Mouse (Mus musculus) limb, embryonic 14.5 days (tissue): ENCODE results near the gene Ovol2. TPM values are rescaled to one million over a fixed set of nuclear protein-coding genes. Genes with fewer than 3 reads are reported as not detected.

Experiments
- ATAC-seq: fragments of 200-750 bp; cut with Nextera tagmentation; 2 replicates; pipeline ENCODE4 v1.8.0; 2017; ENCODE audit warnings: low read depth, moderate number of reproducible peaks, moderate TSS enrichment; ENCODE audit not compliant: low FRiP score
- DNase-seq: peaks from one replicate; pipeline ENCODE4 v3.0.0-alpha.2; 2015; ENCODE audit warnings: low spot score
- H3K27ac ChIP-seq: fragments of 300-500 bp; sonication (generic); replicated peaks from 2 replicates; pipeline ENCODE4 v1.5.1; 2014; ENCODE audit warnings: low read depth, mild to moderate bottlenecking, low read length, moderate library complexity, mixed read lengths
- H3K27me3 ChIP-seq: fragments of 300-500 bp; sonication (generic); 2 replicates; pipeline ENCODE4 v1.6.1; 2014; ENCODE audit warnings: low read length, mixed read lengths; ENCODE audit not compliant: control insufficient read depth, insufficient read depth
- H3K36me3 ChIP-seq: fragments of 300-500 bp; sonication (generic); 2 replicates; pipeline ENCODE4 v1.6.1; 2014; ENCODE audit warnings: mild to moderate bottlenecking, low read length, moderate library complexity, mixed read lengths; ENCODE audit not compliant: control insufficient read depth, insufficient read depth
- H3K4me1 ChIP-seq: fragments of 300-500 bp; sonication (generic); 2 replicates; pipeline ENCODE4 v1.6.1; 2014; ENCODE audit warnings: antibody characterized with exemption, low read length, mixed read lengths; ENCODE audit not compliant: control insufficient read depth, insufficient read depth
- H3K4me2 ChIP-seq: fragments of 300-500 bp; sonication (generic); replicated peaks from 2 replicates; pipeline ENCODE4 v1.6.1; 2014; ENCODE audit warnings: low read depth, mild to moderate bottlenecking, low read length, moderate library complexity; ENCODE audit not compliant: severe bottlenecking
- H3K4me3 ChIP-seq: fragments of 300-500 bp; sonication (generic); replicated peaks from 2 replicates; pipeline ENCODE4 v1.5.1; 2014; ENCODE audit warnings: low read length
- H3K9ac ChIP-seq: fragments of 300-500 bp; sonication (generic); 2 replicates; pipeline ENCODE4 v1.6.1; 2014; ENCODE audit warnings: mild to moderate bottlenecking, low read depth, low read length, moderate library complexity; ENCODE audit not compliant: severe bottlenecking
- H3K9me3 ChIP-seq: fragments of 300-500 bp; sonication (generic); 2 replicates; pipeline ENCODE4 v1.6.1; 2016; ENCODE audit warnings: low read length; ENCODE audit not compliant: control insufficient read depth
- POLR2A ChIP-seq: fragments of 200-500 bp; IDR thresholded peaks from 2 replicates; pipeline ENCODE4 v1.8.0; 2012; ENCODE audit warnings: inconsistent platforms, mild to moderate bottlenecking, moderate library complexity, borderline replicate concordance; ENCODE audit not compliant: insufficient read depth, insufficient read length; ENCODE audit errors: extremely low read depth
- WGBS: fragments of 180-500 bp; shearing (Covaris S2); extraction: QIAGEN DNeasy Blood & Tissue Kit; methylation state at CpG from one replicate; pipeline ENCODE4 v1.1.7; 2014; 5-methylcytosine and 5-hydroxymethylcytosine counted together
- polyA plus RNA-seq, 2 experiments: library from polyadenylated mRNA; depleted of rRNA in 1 of 2; stranded (reverse) in 1 of 2; unstranded in 1 of 2; fragments of >200 nt; fragmentation: Nextera tagmentation in 1 of 2; extraction: Ambion mirVana in 1 of 2; gene quantifications; 2 replicates each; pipeline versions ENCODE4 v1.2.1 to v1.2.3; 2012 to 2014

The Ovol2 gene
- polyA plus RNA-seq, 2 experiments = 1.8 to 2.9 TPM

DNA sequence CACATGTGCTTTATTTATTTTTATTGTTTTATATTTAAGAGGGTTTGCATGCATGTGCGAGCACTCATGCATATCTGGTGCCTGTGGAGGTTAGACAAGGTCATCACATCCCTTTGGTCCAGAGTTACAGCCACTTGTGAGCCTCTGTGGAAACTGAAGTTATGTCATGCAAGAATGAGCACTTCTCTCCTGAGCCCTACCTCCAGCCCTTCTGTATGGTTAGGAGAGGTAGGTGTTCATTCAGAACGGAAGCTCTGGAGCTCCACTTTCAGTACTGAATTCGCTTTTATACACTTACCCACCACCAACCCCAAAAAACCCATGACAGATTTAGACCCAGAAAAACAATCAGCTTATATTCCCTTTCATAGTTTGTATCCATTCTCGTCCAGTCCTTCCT is 39.6 kb upstream of the Ovol2 start:
- Histone ChIP-seq H3K4me2 (no peak overlapping the region), H3K4me3 (no peak overlapping the region), H3K27ac (no peak overlapping the region), H3K27me3 (no peaks in the 10 kb centered on the region), H3K9ac (no peak overlapping the region), H3K36me3 (peaks cover 45% of the 10 kb centered on the region), H3K9me3 (no peaks in the 10 kb centered on the region), H3K4me1 (0 out of 2 replicates have a peak, but pooled peaks cover 3% of the 10 kb centered on the region)
- TF ChIP-seq POLR2A = no peak
- DNase-seq (no peak), ATAC-seq (no peak)
- 82% methylated on average over 4 of the region's 4 CpGs for WGBS

- ATAC-seq (no peak), DNase-seq (no peak)
- Histone ChIP-seq H3K4me2 (peak overlapping the region; percentile 49), H3K4me3 (peak overlapping the region; percentile 73), H3K27ac (peak overlapping the region; percentile 88), H3K4me1 (0 out of 2 replicates have a peak, but pooled peaks cover 3% of the 10 kb centered on the region), H3K9ac (peak overlapping the region; percentile 88), H3K27me3 (no peaks in the 10 kb centered on the region), H3K36me3 (peaks cover 26% of the 10 kb centered on the region), H3K9me3 (no peaks in the 10 kb centered on the region)
- WGBS = 2% methylated on average over 12 of the region's 12 CpGs
- no peak for TF ChIP-seq POLR2A
Measured at GRCm38 (mm10) chr2:144369511-144369910, 37.6 kb upstream of the Ovol2 start.

DNA sequence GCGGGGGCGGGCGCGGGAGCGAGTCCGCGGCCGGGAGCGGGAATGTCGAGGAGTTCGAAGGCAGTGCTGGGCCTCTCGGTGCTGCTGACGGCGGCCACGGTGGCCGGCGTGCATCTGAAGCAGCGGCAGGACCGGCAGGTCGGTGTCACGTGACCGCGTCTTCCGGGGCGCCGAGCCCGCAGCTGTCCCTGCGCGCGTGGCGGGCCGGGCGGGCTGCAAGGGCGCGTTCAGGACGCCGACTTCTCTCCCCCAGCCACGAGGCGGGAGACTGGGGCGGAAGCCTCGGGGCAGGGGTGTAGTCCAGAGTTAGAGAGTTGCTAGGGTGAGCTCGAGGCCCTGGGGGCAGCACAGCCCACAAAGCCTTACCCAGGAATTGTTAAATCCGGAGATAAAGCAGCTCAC is 37.1 kb upstream of the Ovol2 start:
- H3K9me3 ChIP-seq = no peaks in the 10 kb centered on the region
- H3K4me3 ChIP-seq = peak overlapping the region; percentile 73
- ATAC-seq (peak; percentile 88), DNase-seq (peak; percentile 59)
- H3K27me3 ChIP-seq = no peaks in the 10 kb centered on the region
- H3K27ac ChIP-seq = peak overlapping the region; percentile 88
- under 1% methylated on average over 23 of the region's 43 CpGs for WGBS
- H3K36me3 ChIP-seq = peaks cover 21% of the 10 kb centered on the region
- 0 out of 2 replicates have a peak, but pooled peaks cover 3% of the 10 kb centered on the region for H3K4me1 ChIP-seq
- H3K4me2 ChIP-seq = peak overlapping the region; percentile 53
- 0 out of 2 replicates have a peak, but pooled peaks have one; percentile 35 for TF ChIP-seq POLR2A
- peak overlapping the region; percentile 88 for H3K9ac ChIP-seq

GRCm38 (mm10) chr2:144368400-144369019 is 36.6 kb upstream of the Ovol2 start, which contains the start of the genes Kat14 and Pet117:
Gene Kat14 (plus strand): TSS chr2:144368983.
Gene Pet117 (plus strand): TSS chr2:144368996.
- Histone ChIP-seq H3K36me3 (peaks cover 16% of the 10 kb centered on the region), H3K4me1 (0 out of 2 replicates have a peak, but pooled peaks cover 3% of the 10 kb centered on the region), H3K27me3 (no peaks in the 10 kb centered on the region), H3K9ac (peak within 1 kb of the TSS; percentile 88), H3K9me3 (no peaks in the 10 kb centered on the region), H3K27ac (peak within 1 kb of the TSS; percentile 88), H3K4me2 (peak within 1 kb of the TSS; percentile 53), H3K4me3 (peak within 1 kb of the TSS; percentile 73)
- peak; percentile 23; the same call in 1 of the 2 replicates for TF ChIP-seq POLR2A
- 6% methylated on average over 31 of the region's 38 CpGs for WGBS
- ATAC-seq (peak; percentile 95), DNase-seq (peak; percentile 99)

DNA sequence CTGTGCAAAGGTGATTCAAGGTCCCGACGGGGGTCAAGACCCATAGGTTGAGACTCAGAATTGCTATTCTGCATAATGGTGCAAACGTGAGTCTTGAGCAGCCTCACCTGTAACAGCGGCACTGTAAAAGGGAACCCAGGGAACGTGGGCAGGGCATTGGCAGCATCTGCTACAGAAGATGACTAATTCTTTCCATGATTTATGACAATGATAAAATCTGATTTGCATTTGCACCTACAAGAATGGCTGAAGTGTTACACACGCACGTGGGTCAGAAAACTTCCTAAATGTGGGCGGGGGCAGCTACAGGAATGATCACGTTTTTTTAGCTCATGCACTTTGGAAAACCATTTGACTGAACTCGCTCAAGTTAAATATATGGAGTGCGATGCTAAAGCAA is 20.9 kb upstream of the Ovol2 start:
- no peak overlapping the region for H3K4me2 ChIP-seq
- no peaks in the 10 kb centered on the region for H3K27me3 ChIP-seq
- no peaks in the 10 kb centered on the region for H3K9me3 ChIP-seq
- no peak overlapping the region for H3K9ac ChIP-seq
- DNase-seq (no peak), ATAC-seq (no peak)
- no peaks in the 10 kb centered on the region for H3K36me3 ChIP-seq
- no peak for TF ChIP-seq POLR2A
- 80% methylated on average over 11 of the region's 11 CpGs for WGBS
- H3K27ac ChIP-seq = no peak overlapping the region
- H3K4me1 ChIP-seq = no peaks in the 10 kb centered on the region
- no peak overlapping the region for H3K4me3 ChIP-seq
